Mouse (Mus musculus) forebrain, embryonic 13.5 days (tissue): Measurements from ENCODE around the gene Gm49368. TPM values are rescaled to one million over a fixed set of nuclear protein-coding genes. Genes with fewer than 3 reads are reported as not detected.
"Not testable (repeated sequence)": the region's sequence is repeated elsewhere in the genome, so short reads cannot be mapped to it uniquely, and the experiment has no call there.

Experiments used
- ATAC-seq: fragments of 200-750 bp; cut with Nextera tagmentation; 2 replicates; pipeline ENCODE4 v1.8.0; 2017
- H3K27ac ChIP-seq: fragments of 300-500 bp; sonication (generic); 2 replicates; pipeline ENCODE4 v1.5.1; 2015; ENCODE audit warnings: inconsistent platforms, mild to moderate bottlenecking, moderate library complexity
- H3K27me3 ChIP-seq: fragments of 300-500 bp; sonication (generic); 2 replicates; pipeline ENCODE4 v1.6.1; 2015; ENCODE audit warnings: mild to moderate bottlenecking, inconsistent platforms
- H3K36me3 ChIP-seq: fragments of 300-500 bp; sonication (generic); 2 replicates; pipeline ENCODE4 v1.6.1; 2015; ENCODE audit warnings: mild to moderate bottlenecking, inconsistent platforms; ENCODE audit not compliant: poor library complexity, severe bottlenecking
- H3K4me1 ChIP-seq: fragments of 300-500 bp; sonication (generic); 2 replicates; pipeline ENCODE4 v1.6.1; 2015; ENCODE audit warnings: inconsistent platforms
- H3K4me2 ChIP-seq: fragments of 300-500 bp; sonication (generic); 2 replicates; pipeline ENCODE4 v1.6.1; 2015; ENCODE audit warnings: inconsistent platforms, mild to moderate bottlenecking, moderate library complexity
- H3K4me3 ChIP-seq: fragments of 300-500 bp; sonication (generic); 2 replicates; pipeline ENCODE4 v1.5.1; 2015; ENCODE audit warnings: mild to moderate bottlenecking, inconsistent platforms
- H3K9ac ChIP-seq: fragments of 300-500 bp; sonication (generic); 2 replicates; pipeline ENCODE4 v1.6.1; 2015; ENCODE audit warnings: mild to moderate bottlenecking, inconsistent platforms
- H3K9me3 ChIP-seq: fragments of 300-500 bp; sonication (generic); replicated peaks from 2 replicates; pipeline ENCODE4 v1.6.1; 2016; ENCODE audit warnings: inconsistent platforms
- WGBS: fragments of 180-500 bp; shearing (Covaris S2); methylation state at CpG from one replicate; pipeline ENCODE4 v1.1.7; 2015; 5-methylcytosine and 5-hydroxymethylcytosine counted together
- polyA plus RNA-seq: library from polyadenylated mRNA; unstranded; fragments of >200 nt; fragmentation: Nextera tagmentation; extraction: Ambion mirVana; gene quantifications from 2 replicates; pipeline ENCODE4 v1.2.1, GENCODE M21; 2015

Gene Gm49368
- polyA plus RNA-seq, 1 experiment from 2014 or later, result not detected

DNA sequence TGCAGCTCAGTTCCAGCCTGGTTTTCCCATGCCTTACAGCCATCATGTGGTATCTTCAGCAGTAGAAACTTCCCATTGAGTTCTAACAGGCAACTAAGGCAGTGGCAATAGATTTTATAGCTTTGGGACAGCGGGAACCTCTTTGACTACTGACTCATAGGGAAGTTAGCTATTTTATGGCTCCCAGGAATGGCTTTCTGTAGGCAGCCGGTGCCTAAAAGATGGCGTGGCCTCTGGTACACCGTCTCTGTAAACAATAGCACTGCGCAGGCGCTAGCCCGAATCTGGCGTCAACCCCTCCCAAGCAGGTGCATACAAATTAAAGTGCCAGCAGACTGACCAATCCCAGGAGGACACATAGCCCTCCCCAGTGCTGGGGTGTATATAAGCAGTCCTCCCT is 88.5 kb downstream of the Gm49368 start:
- no peaks in the 10 kb centered on the region for H3K36me3 ChIP-seq
- no peaks in the 10 kb centered on the region for H3K4me1 ChIP-seq
- no peak for ATAC-seq
- no peaks in the 10 kb centered on the region for H3K9me3 ChIP-seq
- H3K9ac ChIP-seq, result no peak overlapping the region
- H3K27ac ChIP-seq, result no peak overlapping the region
- no peak overlapping the region for H3K4me2 ChIP-seq
- WGBS, result 89% methylated on average over 8 of the region's 8 CpGs
- H3K4me3 ChIP-seq, result no peak overlapping the region
- no peaks in the 10 kb centered on the region for H3K27me3 ChIP-seq

DNA sequence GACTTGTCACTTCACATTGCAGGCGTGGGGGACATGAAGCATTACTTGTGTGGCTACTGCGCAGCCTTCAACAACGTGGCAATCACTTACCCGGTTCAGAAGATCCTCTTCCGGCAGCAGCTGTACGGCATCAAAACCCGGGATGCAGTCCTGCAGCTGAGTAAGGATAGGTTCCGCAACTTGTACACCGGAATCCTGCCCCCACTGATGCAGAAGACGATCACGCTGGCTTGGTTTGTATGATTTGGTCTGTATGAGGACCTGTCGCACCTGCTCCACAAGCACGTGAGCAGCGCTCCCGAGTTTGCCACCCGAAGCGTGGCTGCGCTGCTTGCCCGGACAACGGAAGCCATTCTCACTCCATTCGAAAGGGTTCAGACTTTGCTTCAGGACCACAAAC is 91.6 kb downstream of the Gm49368 start, which contains the start of gene Itgad:
Itgad (plus strand) TSS at position 301 of the 400 bp plus-strand sequence.
- Histone ChIP-seq H3K27me3 (no peaks in the 10 kb centered on the region), H3K9me3 (no peaks in the 10 kb centered on the region), H3K4me3 (no peak within 1 kb of the TSS), H3K4me2 (no peak within 1 kb of the TSS), H3K27ac (no peak within 1 kb of the TSS), H3K4me1 (no peaks in the 10 kb centered on the region), H3K36me3 (no peaks in the 10 kb centered on the region), H3K9ac (no peak within 1 kb of the TSS)
- 93% methylated on average over 21 of the region's 21 CpGs for WGBS
- no peak for ATAC-seq

DNA sequence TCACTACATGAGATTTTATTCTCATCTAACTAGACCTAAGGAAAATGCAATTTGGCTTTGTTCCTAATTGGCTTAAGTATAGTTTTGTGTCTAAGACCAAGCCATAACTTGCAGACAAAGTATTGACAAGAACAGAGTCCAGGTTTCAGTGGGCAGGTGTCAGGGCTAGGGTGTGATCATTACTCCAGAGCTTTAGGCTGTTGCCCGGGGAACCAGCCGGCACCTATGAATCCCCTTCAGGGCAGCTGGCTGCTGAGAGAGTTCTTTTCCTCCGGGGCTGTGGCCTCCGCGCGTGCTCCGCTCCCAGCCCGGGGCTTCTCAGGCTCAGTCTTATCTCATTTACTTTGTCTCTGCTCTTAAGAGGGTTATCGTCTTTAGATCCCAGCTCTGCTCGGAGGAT is 92.4 kb downstream of the Gm49368 start:
- Histone ChIP-seq H3K4me2 (no peak overlapping the region), H3K9ac (no peak overlapping the region), H3K27me3 (no peaks in the 10 kb centered on the region), H3K9me3 (no peaks in the 10 kb centered on the region), H3K4me1 (no peaks in the 10 kb centered on the region), H3K4me3 (no peak overlapping the region), H3K36me3 (no peaks in the 10 kb centered on the region), H3K27ac (no peak overlapping the region)
- WGBS, result 55% methylated on average over 10 of the region's 10 CpGs
- ATAC-seq, result no peak

DNA sequence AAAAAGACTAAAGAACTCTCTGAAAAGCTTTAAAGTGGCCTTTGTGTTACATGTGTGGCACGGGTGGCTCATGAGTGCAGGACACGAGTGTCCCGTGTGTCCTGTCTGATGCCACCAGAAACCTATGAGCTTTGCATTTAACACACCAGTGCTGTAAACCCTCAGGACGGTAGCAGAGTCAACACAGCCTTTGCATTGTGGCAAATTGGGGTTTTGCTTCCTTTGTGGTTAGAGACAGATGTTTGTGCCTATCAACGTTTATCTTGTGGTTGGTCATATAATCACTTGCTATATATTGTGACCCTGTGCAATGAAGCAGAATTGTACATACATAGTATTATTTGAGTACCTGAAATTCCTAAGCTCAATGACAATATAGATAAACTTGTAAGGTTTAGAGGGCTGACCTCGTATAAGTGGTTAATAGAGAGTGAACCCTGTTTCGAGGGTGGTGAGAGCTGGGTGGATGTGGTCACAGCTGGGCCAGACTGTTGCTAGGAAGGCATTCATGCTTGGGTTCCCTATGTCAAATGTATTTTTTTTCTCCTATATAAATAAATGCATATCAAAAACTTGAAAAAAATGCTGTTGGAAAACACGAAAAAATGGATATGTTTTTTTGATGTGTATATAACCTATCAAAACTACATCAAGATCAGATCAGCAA is 96.3 kb downstream of the Gm49368 start:
- ATAC-seq, H3K36me3 ChIP-seq, H3K9ac ChIP-seq, H3K27ac ChIP-seq, H3K4me3 ChIP-seq, H3K27me3 ChIP-seq, H3K9me3 ChIP-seq, H3K4me1 ChIP-seq, H3K4me2 ChIP-seq: not testable (repeated sequence)
- WGBS, result 83% methylated on average over 8 of the region's 8 CpGs

DNA sequence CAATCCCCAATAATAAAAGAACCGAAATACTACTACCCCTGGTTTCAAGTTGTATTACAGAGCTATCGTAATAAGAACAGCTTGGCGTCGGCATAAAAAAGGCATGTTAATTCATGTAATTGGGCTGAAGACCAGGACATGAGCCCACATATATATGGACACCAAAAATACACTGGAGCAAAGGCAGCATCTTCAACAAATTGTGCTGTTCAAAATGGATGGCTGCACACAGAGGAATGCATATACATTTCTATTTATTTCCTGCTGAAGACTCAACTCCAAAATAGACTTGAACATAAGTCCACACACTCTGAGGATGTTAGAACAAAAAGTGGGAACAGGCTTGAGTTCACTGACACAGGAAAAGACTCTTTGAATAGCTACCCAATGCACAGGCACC is 101.5 kb downstream of the Gm49368 start:
- H3K9me3 ChIP-seq, result no peaks in the 10 kb centered on the region
- H3K36me3 ChIP-seq, result no peaks in the 10 kb centered on the region
- H3K4me1 ChIP-seq, result no peaks in the 10 kb centered on the region
- H3K9ac ChIP-seq, result no peak overlapping the region
- 100% methylated on average over 4 of the region's 4 CpGs for WGBS
- H3K4me2 ChIP-seq, result no peak overlapping the region
- H3K27me3 ChIP-seq, result no peaks in the 10 kb centered on the region
- no peak for ATAC-seq
- H3K27ac ChIP-seq, result no peak overlapping the region
- H3K4me3 ChIP-seq, result no peak overlapping the region

DNA sequence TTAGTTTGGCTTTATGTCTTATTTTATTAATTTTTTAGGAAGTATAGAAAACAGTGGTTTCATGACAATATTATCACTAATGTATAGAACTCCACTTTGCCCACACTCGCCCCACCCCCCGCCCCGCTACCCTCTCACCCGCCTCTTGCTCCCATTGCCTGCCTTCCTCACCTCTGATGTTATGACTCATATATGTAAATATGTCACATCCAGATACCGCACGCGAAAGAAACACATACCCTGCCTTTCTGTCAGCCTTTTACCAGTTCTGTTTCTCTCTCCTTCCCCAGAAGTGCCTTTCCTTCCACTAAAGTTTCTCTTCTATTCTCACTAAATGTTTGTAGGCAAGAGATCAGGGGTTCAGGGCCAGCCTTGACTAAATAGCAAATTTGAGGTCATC is 103.9 kb downstream of the Gm49368 start:
- H3K4me1 ChIP-seq, result no peaks in the 10 kb centered on the region
- H3K9ac ChIP-seq, result no peak overlapping the region
- no peak for ATAC-seq
- H3K9me3 ChIP-seq, result no peaks in the 10 kb centered on the region
- H3K4me2 ChIP-seq, result no peak overlapping the region
- no peaks in the 10 kb centered on the region for H3K27me3 ChIP-seq
- WGBS, result 93% methylated on average over 7 of the region's 7 CpGs
- no peak overlapping the region for H3K4me3 ChIP-seq
- H3K27ac ChIP-seq, result no peak overlapping the region
- H3K36me3 ChIP-seq, result no peaks in the 10 kb centered on the region

DNA sequence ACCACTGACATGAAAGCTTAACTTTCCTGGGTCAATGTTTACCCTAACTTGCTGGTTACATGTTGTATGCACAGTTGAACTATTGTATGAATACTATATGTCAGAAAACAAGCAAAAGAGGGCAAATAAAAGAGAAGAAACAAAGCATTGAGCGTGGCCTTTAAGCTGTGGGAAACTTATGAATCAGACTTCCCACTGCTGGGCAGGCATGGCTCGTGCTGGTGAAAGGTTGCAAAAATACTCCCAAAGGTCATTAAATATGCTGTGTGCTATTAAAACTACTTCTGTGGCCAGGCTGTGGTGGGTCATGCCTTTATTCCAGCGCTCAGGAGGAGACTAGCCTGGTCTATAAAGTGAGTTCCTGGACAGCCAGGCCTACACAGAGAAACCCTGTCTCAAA is 107.5 kb downstream of the Gm49368 start:
- Histone ChIP-seq H3K9ac (no peak overlapping the region), H3K4me2 (no peak overlapping the region), H3K36me3 (no peaks in the 10 kb centered on the region), H3K27ac (no peak overlapping the region), H3K4me3 (no peak overlapping the region), H3K9me3 (no peaks in the 10 kb centered on the region), H3K4me1 (no peaks in the 10 kb centered on the region), H3K27me3 (no peaks in the 10 kb centered on the region)
- ATAC-seq, result no peak
- WGBS, result 72% methylated on average over 3 of the region's 3 CpGs

Other genes starting within 250 kb of the Gm49368 start
- 20.5 and 25.6 TPM in 2 replicates for gene Stx4a, start 238.4 kb upstream of the Gm49368 start, polyA plus RNA-seq
- 18.9 and 21.9 TPM in 2 replicates for gene Stx1b, start 238.1 kb upstream of the Gm49368 start, polyA plus RNA-seq
- gene Zfp646, start 186.5 kb upstream of the Gm49368 start, polyA plus RNA-seq, result 12.9 and 15.5 TPM in 2 replicates
- 39.1 and 44.8 TPM in 2 replicates for gene Zfp668, start 185.9 kb upstream of the Gm49368 start, polyA plus RNA-seq
- 0.66 and 0.77 TPM in 2 replicates for gene Prss53, start 171.7 kb upstream of the Gm49368 start, polyA plus RNA-seq
- not detected in 2 replicates for gene Gm21974, start 167.2 kb upstream of the Gm49368 start, polyA plus RNA-seq
- 55.8 and 59.5 TPM in 2 replicates for gene Vkorc1, start 167.1 kb upstream of the Gm49368 start, polyA plus RNA-seq
- gene Bckdk, start 158.6 kb upstream of the Gm49368 start, polyA plus RNA-seq, result 80.2 and 91.6 TPM in 2 replicates
- 49.8 and 51.1 TPM in 2 replicates for gene Kat8, start 150.2 kb upstream of the Gm49368 start, polyA plus RNA-seq
- 0.09 and 0.29 TPM in 2 replicates for gene Prss8, start 132.6 kb upstream of the Gm49368 start, polyA plus RNA-seq
- gene Prss36, start 116.0 kb upstream of the Gm49368 start, polyA plus RNA-seq, result 7.9 and 10.1 TPM in 2 replicates
- 452 and 476 TPM in 2 replicates for gene Fus, start 95.2 kb upstream of the Gm49368 start, polyA plus RNA-seq
- gene Pycard, start 68.8 kb upstream of the Gm49368 start, polyA plus RNA-seq, result 3.2 and 3.9 TPM in 2 replicates
- not detected in 2 replicates for gene Trim72, start 58.7 kb upstream of the Gm49368 start, polyA plus RNA-seq
- gene Itgam, start within 50 bp of the Gm49368 start, polyA plus RNA-seq, result 0.36 and 0.40 TPM in 2 replicates
- gene Itgax, start 66.9 kb downstream of the Gm49368 start, polyA plus RNA-seq, result 0.04 TPM in 1 of 2 replicates, not detected in the other
- gene Itgad, start 91.7 kb downstream of the Gm49368 start, polyA plus RNA-seq, result not detected in 2 replicates
- gene Cox6a2, start 143.7 kb downstream of the Gm49368 start, polyA plus RNA-seq, result 0.55 TPM in 1 of 2 replicates, not detected in the other
- gene Armc5, start 174.7 kb downstream of the Gm49368 start, polyA plus RNA-seq, result 11.0 and 12.2 TPM in 2 replicates
- 9.5 and 11.3 TPM in 2 replicates for gene 9130023H24Rik, start 175.3 kb downstream of the Gm49368 start, polyA plus RNA-seq
- 13.6 and 14.5 TPM in 2 replicates for gene Tgfb1i1, start 184.1 kb downstream of the Gm49368 start, polyA plus RNA-seq
- gene Slc5a2, start 203.0 kb downstream of the Gm49368 start, polyA plus RNA-seq, result not detected in 2 replicates
- gene BC017158, start 235.5 kb downstream of the Gm49368 start, polyA plus RNA-seq, result 11.4 and 12.1 TPM in 2 replicates